Mouse (Mus musculus) thymus, postnatal 4 days (tissue): ENCODE measurements around the gene Utp14a.
"Not testable (repeated sequence)": the region's sequence is repeated elsewhere in the genome, so short reads cannot be mapped to it uniquely, and the experiment has no call there.

Experiments
- DNase-seq: peaks from one replicate; pipeline ENCODE4 v3.0.0; 2021

Gene Utp14a

DNA sequence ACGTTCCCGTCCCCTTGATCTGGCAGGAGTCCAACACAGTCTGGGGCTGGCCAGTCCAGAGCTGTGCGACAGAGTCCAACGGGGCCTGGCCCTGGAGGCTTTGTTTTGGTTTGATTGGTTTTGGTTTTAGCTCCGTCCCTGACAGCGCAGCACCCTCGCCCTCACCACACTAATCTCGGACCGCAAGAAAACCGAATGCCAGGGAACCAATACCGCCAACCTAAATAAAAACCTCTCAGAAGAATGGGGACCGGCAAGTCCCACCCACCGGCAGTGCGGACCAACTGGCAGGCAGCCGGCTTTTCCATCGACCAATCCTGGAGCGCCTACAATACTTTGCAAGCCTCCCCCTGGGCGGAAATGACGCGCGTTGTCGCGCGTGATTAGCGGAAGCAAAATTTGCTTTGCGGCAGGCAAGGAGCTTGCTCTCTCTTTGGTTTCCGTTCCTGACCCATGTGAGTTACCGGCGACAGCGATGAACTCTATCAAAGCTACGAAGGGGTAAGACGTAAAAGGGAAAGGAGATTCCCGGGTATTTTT is at the start of gene Utp14a:
Utp14a (plus strand) TSS at position 395 of the 540 bp plus-strand sequence.
- DNase-seq = peak; percentile 88

DNA sequence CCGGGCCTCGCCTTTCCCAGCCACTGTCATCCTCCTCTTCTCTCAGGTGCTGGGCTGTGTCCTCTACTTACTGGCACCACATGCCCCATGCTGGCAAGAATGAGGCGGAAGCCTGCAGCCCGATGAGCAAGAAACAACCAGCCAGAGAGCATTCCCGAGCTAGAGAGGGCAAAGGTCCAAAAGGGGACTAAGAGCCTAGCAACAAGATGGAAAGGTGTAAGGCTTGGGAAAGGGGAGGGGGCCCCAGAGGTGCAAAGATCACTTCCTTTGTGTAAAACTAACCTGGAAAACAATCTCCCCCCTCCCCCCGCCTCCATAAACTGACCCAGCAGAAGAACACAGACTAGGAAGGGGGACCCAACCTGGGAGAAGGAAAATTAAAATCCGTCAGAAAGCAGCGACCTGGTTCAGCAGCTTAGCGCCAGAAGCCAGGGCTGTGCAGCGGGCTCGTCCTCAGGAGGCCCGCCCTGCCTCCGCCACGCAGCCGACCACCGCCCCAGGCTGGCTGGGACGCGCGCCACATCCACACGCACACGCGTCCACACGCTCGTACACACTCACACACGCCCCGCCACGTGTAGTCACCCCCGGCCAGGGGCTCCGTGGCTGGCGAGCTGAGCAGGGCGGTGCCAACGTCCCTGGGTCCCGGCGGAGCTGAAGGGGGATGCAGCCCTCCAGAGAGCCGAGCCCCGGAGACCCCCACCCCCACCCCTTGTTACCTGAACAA is 48.7 kb upstream of the Utp14a start:
- DNase-seq = peak; percentile 60

DNA sequence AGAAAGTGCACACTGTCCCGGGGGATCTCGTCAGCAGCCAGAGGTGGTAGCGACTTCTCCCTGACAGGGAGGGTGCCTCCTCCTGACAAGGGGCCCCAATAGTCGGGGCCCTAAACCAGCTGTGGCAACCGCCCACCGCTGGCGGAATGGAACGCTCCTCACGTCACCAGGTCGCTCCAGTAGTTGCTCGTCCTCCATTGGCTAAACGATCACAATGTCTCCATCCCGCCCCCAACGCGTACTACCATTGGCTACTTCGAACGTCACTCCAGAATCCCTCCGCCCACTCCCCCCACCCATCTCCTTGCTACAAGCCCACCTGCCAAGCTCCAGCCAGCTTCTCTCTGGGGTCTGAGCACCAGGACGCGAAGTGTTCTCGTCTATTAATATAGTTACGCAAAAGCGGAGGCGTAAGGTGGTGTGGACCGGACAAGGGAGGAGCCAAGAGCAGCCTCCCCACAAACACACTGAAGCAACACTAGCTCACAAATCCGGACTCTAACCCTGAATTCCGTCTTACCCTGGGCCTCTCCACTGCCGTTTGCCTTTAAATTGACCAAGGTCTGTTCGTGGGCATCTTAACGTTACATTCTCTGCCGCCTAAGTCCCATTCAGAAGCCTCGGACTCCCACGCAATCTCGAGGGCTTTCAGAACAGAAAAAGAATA is 48.0 kb upstream of the Utp14a start, which contains the start of gene Zdhhc9:
Zdhhc9 (minus strand) TSS at position 360 of the 667 bp plus-strand sequence.
- DNase-seq = peak; percentile 90

DNA sequence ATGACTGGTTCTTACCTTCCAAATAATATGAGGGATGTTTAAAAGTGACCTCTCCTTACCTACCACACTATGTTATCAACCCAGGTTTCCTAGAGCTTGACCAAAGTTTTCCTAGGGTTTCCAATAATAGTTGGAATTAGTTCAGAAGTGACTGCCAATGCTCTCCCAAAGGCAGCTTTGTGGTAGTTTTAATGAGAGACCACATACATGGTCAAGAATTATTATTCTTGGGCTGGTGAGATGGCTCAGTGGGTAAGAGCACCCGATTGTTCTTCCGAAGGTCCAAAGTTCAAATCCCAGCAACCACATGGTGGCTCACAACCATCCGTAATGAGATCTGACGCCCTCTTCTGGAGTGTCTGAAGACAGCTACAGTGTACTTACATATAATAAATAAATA is 46.9 kb upstream of the Utp14a start:
- not testable (repeated sequence) for DNase-seq

DNA sequence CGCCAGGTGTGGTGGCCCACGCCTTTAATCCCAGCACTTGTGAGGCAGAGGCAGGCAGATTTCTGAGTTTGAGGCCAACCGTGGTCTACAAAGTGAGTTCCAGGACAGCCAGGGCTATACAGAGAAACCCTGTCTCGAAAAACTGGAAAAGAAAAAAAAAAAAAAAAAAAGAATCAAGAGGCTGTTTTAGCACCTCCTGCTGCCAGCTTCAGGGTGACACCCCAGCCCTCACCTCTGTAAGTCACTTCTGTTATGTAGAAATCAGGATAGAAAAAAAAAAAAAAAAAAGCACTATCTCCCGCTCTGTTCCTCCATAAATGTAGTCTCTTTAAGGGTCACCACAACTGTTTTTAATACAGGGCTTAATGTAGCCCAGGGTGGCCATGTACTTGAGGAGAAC is 37.2 kb upstream of the Utp14a start:
- no peak for DNase-seq

DNA sequence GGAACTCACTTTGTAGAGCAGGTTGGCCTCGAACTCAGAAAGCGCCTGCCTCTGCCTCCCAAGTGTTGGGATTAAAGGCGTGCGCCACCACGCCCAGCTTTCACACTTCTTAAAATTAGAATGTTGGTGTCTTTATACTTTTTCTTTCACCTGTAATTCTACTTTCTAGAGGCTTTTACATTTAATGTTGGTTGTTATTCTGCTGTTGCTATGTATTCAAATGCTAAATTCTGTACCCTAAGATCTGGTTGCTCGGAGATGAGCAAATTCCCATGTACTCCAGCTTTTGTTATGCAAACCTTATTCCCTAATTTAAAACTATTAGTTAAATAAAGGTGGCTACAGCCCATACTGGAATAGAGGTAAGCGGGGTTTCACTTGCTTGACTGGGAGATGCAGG is 34.0 kb upstream of the Utp14a start:
- no peak for DNase-seq

DNA sequence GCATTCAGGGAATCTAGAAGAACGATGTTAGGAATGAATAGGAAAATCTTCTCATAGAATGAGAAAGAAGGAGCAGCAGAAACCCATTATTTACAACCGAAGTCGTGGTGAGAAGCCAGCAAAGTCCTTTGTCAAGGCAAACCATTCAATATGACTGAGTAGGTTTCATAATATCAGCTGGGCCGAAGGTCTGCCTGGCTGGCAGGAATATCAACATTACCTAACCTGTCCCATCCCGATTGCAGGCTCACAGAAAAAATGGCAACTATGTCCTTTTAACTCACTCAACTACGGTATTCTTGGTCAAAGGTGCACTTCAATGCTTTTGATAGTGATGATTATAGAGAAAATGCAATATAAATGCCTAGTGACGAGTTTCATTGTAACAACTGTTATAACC is 30.4 kb upstream of the Utp14a start:
- DNase-seq = no peak

DNA sequence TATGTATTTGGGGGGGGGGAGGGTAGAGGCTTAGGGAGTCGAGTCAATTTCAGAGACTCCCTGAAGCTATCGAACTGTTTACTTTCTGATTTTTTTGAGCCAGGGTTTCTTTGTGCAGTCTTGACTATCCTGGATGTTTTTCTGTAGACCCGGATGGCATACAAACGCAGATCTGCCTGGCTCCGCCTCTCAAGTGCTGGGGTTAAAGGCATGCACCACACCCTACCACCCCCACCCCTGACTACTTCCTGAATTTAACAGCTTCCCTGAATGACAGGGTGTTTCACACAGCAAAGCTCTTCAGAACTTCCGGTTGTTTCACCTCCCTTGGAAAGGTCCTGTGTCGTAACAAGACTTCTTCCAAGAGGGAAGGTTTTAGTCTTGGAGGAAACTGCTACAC is 22.2 kb upstream of the Utp14a start:
- peak; percentile 62 for DNase-seq

DNA sequence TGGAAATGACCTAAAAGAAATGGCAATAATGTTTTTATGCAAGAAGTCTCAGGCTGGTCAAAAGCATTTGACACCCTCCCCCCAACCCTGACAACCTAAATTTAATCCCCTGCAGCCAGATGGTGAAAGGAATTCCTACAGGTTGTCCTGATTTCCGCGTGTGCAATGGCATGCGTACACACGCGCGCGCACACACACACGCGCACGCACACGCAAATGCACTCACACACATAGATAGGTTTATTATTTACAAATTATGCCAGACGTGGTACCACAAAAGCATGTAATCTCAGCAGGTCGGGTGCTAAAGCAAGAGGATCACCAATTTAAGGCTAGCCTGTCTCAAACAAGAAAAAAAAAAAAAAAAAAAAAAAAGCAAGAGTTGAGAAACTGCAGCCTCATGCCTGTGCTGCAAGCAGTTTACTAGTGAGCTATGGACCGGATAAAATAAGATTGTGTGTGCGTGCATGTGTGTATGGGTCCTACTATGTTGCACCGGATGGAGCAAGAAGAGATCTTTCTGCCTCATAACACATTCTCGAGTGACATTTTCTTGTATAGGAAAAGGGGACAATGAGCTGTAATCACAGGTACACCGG is 733 bp upstream of the Utp14a start:
- DNase-seq = peak; percentile 12

DNA sequence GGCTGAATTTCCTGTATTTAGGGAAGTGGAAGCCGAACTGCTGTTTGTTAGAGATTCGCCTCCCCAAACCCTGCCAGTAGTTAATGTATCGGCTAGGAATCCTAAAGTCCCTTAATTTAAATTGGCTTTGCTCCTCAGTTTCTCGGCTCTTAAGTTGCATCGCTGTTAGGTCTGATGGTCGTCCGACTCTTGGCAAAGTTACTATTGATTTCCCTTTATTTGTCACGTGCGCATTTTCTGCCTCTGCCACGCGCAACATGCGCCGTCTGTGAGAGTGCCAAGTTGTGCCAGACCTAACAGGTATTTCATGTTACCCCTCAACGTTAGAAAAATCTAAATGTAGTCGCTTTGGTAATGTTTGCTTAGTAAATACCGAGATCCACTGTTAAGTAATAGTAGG is 349 bp downstream of the Utp14a start:
- no peak for DNase-seq

DNA sequence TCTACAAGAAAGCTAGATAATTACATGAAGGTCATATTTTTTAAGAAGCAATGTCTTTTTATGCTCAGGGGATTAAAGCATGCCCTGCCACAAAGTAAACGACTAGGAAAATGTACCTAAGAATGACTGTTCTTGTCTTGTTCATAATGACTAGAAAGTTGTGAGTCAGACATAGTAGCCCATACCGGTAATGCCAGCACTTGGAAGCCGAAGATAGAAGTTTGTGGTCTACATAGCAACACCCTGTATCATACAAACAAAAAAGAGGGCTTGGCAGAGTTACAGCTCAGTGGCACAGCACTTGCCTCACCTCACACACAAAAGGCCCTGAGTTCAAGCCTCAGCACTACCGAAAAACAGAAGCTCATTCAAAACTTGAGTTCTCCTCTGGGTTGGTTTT is 15.0 kb downstream of the Utp14a start:
- DNase-seq = no peak

DNA sequence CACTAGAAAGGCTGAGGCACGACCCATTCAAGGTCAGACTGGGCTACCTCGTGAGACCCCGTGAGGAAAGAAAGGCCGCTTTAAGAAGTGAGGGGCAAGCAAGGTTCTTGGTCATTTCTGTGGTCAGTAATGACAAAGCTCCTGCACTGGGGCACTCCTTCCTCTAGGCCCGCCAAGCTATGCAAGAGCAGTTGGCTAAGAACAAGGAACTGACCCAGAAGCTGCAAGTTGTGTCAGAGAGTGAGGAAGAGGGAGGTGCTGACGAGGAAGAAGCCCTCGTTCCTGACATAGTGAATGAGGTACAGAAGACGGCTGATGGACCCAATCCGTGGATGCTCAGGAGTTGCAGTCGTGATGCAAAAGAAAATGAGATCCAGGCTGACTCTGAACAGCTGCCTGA is 18.0 kb downstream of the Utp14a start:
- no peak for DNase-seq

DNA sequence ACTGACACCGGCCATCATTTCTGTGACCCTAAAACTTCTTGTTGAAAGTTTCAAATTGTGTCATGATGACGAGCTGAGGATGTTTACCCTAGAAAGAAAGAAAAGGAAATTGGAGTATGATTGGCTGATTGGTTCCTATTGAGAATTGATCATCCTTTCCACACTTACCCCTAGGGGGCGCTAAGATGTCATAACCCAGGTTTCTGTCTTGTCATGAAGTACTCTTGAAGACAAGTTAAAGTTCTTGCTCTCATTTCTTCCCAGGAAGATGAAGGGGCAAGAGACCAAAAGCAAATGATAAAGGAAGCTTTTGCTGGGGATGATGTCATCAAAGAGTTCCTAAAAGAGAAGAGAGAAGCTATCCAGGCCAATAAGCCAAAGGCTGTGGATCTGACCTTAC is 21.4 kb downstream of the Utp14a start:
- peak; percentile 48 for DNase-seq

DNA sequence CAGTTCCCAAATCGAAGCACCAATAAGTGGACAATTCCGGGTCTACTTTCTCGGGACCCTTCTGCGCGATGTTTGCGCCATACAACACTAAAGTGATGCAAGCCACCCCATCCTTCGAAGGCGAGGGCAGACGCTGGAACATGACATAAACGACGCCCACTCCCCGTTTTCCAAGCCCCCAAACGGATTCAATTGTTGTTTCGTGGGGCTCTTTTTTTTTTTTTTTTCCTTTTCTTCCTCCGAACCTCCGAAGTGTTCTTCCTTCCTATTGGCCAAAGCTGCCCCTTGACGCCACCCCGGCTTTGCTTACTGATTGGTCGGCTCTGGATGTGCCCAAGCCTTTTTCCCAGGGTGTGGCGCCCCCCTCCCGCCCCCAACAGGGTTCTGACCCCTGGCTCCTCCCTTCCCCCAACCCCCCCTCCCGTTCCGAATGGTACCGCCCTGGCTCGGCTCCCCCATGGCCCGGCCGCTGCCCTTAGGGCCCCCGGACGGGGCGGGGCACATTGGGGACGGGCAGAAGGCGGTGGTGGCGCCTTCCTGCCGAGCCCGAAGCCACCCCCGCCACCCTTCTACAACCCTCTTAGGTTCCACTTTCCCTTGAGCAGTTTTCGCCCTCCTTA is 27.8 kb downstream of the Utp14a start:
- DNase-seq = peak; percentile 77

DNA sequence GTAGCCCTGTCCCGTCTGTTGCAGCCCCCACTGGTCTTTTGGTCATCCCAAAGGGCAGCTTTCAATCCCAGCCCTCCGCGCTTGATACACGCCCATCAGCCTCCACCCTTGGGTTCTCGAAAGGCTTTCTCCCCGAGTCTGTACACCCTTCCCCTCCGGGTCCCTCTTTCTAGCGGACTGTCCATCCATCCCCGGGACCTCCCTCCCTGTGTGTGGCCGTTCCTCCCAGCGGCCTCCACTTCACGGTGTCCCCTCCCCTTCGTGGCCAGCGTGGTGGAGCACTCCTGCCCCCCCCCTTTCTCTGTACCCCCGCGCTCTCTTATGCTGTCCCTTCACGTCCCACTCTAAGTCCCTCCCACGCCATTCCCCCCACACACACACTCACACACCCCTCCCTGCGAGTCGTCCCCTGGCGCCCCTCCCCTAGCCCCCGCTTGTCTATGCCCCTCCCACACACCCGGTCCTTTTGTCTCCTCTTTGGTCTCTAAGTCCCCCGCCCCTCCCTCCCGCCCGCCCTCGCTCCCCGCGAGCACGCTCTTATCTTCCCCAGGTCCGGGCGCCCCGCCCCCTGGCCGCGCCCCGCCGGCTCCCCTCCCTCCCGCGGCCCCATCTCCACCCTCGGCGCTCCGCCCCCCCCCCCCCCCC is 28.5 kb downstream of the Utp14a start:
- peak; percentile 80 for DNase-seq

DNA sequence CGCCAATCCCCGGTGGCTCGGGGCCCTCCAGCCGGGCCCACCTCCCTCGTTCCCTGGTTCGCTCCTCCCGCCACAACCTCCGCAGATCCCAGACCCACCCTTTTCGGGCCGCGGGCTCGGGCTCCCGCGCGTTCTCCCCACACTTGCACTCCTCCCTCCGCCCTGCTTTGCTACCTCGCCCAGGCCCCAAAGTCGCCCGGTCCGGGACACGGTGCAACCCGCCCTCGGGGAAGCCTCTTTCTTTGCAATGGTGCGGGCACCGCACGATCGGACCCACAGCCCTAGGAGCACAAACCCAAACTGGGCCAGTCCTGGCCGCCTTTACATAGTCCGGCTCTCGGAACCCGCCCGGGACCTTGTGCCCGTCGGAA is 29.0 kb downstream of the Utp14a start:
- DNase-seq = no peak

DNA sequence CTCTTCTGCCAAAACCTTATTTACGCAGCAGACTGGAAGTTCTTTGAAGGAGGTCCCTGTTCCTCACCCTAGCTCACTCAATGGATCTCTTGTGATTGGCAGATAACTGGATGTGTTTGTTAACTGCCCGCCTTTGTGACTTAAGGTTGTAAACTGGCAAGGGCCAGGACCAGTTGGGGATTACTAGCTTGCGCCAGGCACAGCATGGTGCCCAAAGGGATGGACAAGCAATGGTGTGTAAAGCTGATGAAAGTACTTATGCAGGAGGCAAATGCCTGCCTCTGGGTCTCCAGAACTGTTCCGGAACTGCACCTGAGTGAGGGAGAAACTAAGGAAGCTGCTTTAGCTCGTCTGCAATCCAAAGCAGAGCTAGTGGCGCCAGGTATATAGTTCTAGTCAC is 29.8 kb downstream of the Utp14a start:
- no peak for DNase-seq

DNA sequence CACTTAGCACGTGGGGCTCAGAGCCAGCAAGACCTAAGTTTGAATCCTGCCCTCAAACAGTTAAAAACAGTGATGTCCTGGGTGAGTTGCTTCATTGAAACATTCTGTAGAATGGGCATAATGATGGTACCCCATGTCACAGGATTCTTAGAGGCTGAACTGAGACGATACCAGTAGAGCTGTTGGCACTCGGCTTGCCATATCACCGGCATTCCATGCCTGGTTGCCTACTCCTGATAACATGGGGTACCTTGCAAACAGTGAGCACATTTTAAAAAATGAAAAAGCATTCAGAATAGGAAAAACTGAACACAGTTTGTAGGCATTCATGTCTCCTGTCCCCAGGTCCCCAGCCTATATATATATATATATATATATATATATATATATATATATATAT is 31.3 kb downstream of the Utp14a start:
- no peak for DNase-seq

DNA sequence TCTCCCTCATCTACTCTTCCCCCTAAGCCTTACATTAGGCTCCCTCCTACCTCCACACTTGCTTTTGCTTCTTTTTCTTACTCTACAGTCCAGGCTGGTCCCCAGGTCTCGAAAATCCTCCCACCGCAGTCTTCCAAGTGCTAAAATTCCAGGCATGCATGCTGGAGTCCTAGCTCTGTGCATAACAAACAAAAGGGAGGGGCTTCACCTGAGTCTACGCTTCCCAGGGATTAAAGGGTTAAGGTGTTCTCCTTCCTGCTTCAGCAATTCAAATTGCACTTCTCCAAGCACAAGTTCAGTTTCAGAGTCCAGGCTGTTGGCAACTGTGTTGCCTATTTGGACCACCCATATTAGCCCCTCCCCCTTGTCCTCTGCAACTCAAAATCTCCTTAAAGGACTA is 34.8 kb downstream of the Utp14a start:
- no peak for DNase-seq

DNA sequence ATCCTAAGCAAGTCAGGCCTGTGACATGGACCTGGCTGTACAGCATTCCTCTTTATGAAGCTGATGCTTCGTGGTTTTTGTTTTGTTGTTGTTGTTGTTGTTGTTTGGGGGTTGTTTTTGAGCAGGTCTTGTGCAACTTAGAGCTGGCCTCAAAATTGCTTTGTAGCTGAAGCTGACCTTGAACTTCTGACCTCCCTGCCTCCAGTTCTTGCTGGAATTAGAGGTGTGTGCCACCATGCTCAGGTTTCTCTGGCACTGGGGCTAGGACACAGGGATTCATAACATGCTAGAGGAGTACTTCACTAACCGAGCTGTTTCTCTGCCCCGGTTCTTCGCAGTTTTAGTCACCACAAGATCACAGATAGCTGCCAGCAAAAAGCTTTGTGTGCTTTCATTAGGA is 48.7 kb downstream of the Utp14a start:
- DNase-seq = no peak

DNA sequence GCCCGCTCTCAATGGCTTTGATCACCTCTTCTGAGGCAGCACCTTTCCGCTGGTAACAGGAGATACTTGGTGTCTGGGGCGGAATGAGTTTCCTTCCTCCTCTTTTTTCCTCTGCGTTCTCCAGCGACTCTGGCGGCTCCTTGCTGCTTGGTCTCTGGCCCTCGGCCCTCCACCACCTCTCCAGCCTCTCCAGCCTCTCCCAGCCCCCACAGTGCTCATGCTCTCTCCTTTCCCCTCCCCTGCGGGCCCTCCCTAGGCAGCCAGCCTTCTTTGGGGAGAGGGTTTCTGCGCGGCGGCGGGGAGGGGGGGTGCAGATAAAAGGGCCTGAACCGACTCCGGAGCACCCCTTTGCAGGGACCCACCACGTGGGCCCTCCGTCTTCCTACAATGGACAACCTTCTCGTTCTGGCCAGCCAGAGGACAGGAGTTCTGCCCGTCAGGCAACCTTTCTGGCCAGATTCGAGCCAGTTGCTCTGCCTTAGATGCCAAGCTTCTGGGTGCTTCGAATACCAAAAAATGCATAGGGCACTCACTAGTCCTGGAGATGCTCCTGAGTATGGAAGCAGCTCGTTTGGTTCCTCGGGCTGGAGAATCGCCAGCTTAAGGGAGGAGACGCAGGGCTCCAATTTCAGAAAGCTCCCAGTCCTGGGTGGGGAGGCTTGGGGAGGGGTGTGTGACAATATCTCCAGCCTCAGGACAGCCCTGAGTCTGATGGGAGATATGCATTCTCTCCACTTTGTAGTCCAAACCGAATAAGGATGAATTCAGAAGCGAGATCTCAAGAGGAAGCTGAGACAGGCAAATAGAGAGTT is 54.2 kb downstream of the Utp14a start:
- peak; percentile 33 for DNase-seq

DNA sequence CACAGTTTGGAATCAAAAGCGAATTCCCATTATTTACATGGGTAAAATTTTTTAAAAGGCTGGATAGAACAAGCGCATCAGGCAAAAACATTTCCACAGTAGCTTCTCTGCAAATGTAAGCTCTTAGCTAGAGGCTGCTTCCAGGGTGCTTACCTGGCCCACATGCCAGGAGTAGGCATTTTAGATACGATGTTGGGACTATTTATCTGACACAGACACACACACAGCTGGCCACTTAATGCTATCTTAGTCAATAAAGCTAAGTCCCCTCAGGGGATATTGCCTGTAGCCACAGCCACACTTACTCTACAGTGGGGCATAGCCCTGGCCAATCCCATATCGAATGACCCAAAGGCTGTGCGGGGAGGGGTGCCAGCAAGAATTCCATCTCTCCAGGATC is 55.1 kb downstream of the Utp14a start:
- DNase-seq = no peak
